Mouse (Mus musculus) ES-Bruce4 (cell line): ENCODE measurements around the gene Ppp1r2. TPM values are rescaled to one million over a fixed set of nuclear protein-coding genes. Genes with fewer than 3 reads are reported as not detected.

ENCODE experiments used
- H3K27ac ChIP-seq: 2 replicates; pipeline ENCODE4 v1.5.1; 2012; ENCODE audit warnings: low read length, inconsistent platforms; ENCODE audit not compliant: insufficient read depth
- H3K27me3 ChIP-seq: 2 replicates; pipeline ENCODE4 v1.6.1; 2012; ENCODE audit warnings: mild to moderate bottlenecking, low read length, inconsistent platforms; ENCODE audit not compliant: control insufficient read depth, poor library complexity, insufficient read depth, severe bottlenecking
- H3K36me3 ChIP-seq: 2 replicates; pipeline ENCODE4 v1.6.1; 2012; ENCODE audit warnings: inconsistent platforms, mild to moderate bottlenecking, low read length, moderate library complexity; ENCODE audit not compliant: control insufficient read depth, poor library complexity, insufficient read depth, severe bottlenecking
- H3K4me1 ChIP-seq: one replicate; pipeline ENCODE4 v1.8.1; 2011; ENCODE audit warnings: low read length; ENCODE audit not compliant: control insufficient read depth, insufficient read depth
- H3K4me3 ChIP-seq: 2 replicates; pipeline ENCODE4 v1.5.1; 2011; ENCODE audit warnings: low read depth, mild to moderate bottlenecking, low read length
- H3K9ac ChIP-seq: 2 replicates; pipeline ENCODE4 v1.6.1; 2012; ENCODE audit warnings: low read depth, mild to moderate bottlenecking, inconsistent platforms; ENCODE audit not compliant: poor library complexity, severe bottlenecking
- H3K9me3 ChIP-seq: replicated peaks from 2 replicates; pipeline ENCODE4 v1.6.1; 2012; ENCODE audit warnings: mild to moderate bottlenecking, low read length, inconsistent platforms; ENCODE audit not compliant: control insufficient read depth, poor library complexity, insufficient read depth, severe bottlenecking
- CTCF ChIP-seq: IDR thresholded peaks from one replicate; pipeline ENCODE4 v1.8.1; 2011; ENCODE audit warnings: low read depth, low read length
- EP300 ChIP-seq: IDR thresholded peaks from 2 replicates; pipeline ENCODE4 v1.6.1; 2011; ENCODE audit warnings: low read depth, low read length; ENCODE audit not compliant: insufficient read depth
- POLR2A ChIP-seq: IDR thresholded peaks from one replicate; pipeline ENCODE4 v1.8.1; 2011; ENCODE audit warnings: low read length; ENCODE audit not compliant: insufficient read depth
- polyA plus RNA-seq: library from polyadenylated mRNA; stranded (reverse); fragments of >200 nt; gene quantifications from 2 replicates; pipeline ENCODE4 v1.2.4, GENCODE M21; 2011; ENCODE audit warnings: low read depth; ENCODE audit not compliant: missing spikeins, insufficient read depth, insufficient read length

The Ppp1r2 gene
- polyA plus RNA-seq, 1 experiment: 75.6 TPM

GRCm38 (mm10) chr16:31241433-31241832 is 33.6 kb downstream of the Ppp1r2 start:
- no peak overlapping the region for H3K27ac ChIP-seq
- H3K27me3 ChIP-seq: no peaks in the 10 kb centered on the region
- no peak overlapping the region for H3K9ac ChIP-seq
- H3K4me1 ChIP-seq: no peaks in the 10 kb centered on the region
- H3K9me3 ChIP-seq: no peaks in the 10 kb centered on the region
- TF ChIP-seq CTCF (no peak), EP300 (no peak), POLR2A (no peak)
- no peak overlapping the region for H3K4me3 ChIP-seq
- H3K36me3 ChIP-seq: no peaks in the 10 kb centered on the region

- TF ChIP-seq CTCF (no peak), POLR2A (no peak), EP300 (no peak)
- Histone ChIP-seq H3K4me1 (no peaks in the 10 kb centered on the region), H3K9ac (no peak overlapping the region), H3K27ac (no peak overlapping the region), H3K36me3 (no peaks in the 10 kb centered on the region), H3K9me3 (no peaks in the 10 kb centered on the region), H3K4me3 (no peak overlapping the region), H3K27me3 (no peaks in the 10 kb centered on the region)
Measured at GRCm38 (mm10) chr16:31240569-31240968, 34.5 kb downstream of the Ppp1r2 start.

GRCm38 (mm10) chr16:31238281-31238680 is 36.8 kb downstream of the Ppp1r2 start:
- no peaks in the 10 kb centered on the region for H3K36me3 ChIP-seq
- no peaks in the 10 kb centered on the region for H3K9me3 ChIP-seq
- H3K4me3 ChIP-seq: no peak overlapping the region
- H3K27ac ChIP-seq: no peak overlapping the region
- no peaks in the 10 kb centered on the region for H3K27me3 ChIP-seq
- no peak overlapping the region for H3K9ac ChIP-seq
- TF ChIP-seq CTCF (no peak), POLR2A (no peak), EP300 (no peak)
- no peaks in the 10 kb centered on the region for H3K4me1 ChIP-seq

- H3K4me1 ChIP-seq: no peaks in the 10 kb centered on the region
- no peaks in the 10 kb centered on the region for H3K9me3 ChIP-seq
- H3K9ac ChIP-seq: no peak overlapping the region
- no peak overlapping the region for H3K4me3 ChIP-seq
- no peak for TF ChIP-seq EP300
- TF ChIP-seq CTCF: no peak
- no peak for TF ChIP-seq POLR2A
- no peaks in the 10 kb centered on the region for H3K36me3 ChIP-seq
- no peak overlapping the region for H3K27ac ChIP-seq
- no peaks in the 10 kb centered on the region for H3K27me3 ChIP-seq
Measured at GRCm38 (mm10) chr16:31235457-31236310, 39.4 kb downstream of the Ppp1r2 start.

- no peak overlapping the region for H3K9ac ChIP-seq
- H3K27me3 ChIP-seq: no peaks in the 10 kb centered on the region
- no peak overlapping the region for H3K4me3 ChIP-seq
- H3K27ac ChIP-seq: no peak overlapping the region
- TF ChIP-seq POLR2A (no peak), EP300 (no peak), CTCF (no peak)
- H3K4me1 ChIP-seq: no peaks in the 10 kb centered on the region
- H3K9me3 ChIP-seq: no peaks in the 10 kb centered on the region
- no peaks in the 10 kb centered on the region for H3K36me3 ChIP-seq
Measured at GRCm38 (mm10) chr16:31234808-31235456, 40.1 kb downstream of the Ppp1r2 start.

GRCm38 (mm10) chr16:31234356-31234755 is 40.7 kb downstream of the Ppp1r2 start:
- Histone ChIP-seq H3K27me3 (no peaks in the 10 kb centered on the region), H3K9ac (no peak overlapping the region), H3K27ac (no peak overlapping the region), H3K4me3 (no peak overlapping the region), H3K36me3 (no peaks in the 10 kb centered on the region), H3K4me1 (no peaks in the 10 kb centered on the region), H3K9me3 (no peaks in the 10 kb centered on the region)
- TF ChIP-seq CTCF (no peak), POLR2A (no peak)
